Mouse (Mus musculus) hindlimb bud, embryonic 11.5 days (tissue): Measurements from ENCODE around the gene Cryba2.
A peak's percentile ranks its signal among the peaks of the same experiment; 100 is the strongest.

Experiments used
- DNase-seq: peaks from one replicate; pipeline ENCODE4 v3.0.0-alpha.2; 2012; ENCODE audit warnings: low read depth, low spot score; ENCODE audit errors: extremely low spot score

The Cryba2 gene

GRCm38 (mm10) chr1:74884196-74885141, 8.5 kb downstream of the Cryba2 start:
- no peak for DNase-seq

GRCm38 (mm10) chr1:74883441-74883840, 9.5 kb downstream of the Cryba2 start:
- DNase-seq = no peak

- DNase-seq = no peak
Measured at GRCm38 (mm10) chr1:74882828-74883227, 10.1 kb downstream of the Cryba2 start.

- DNase-seq = no peak
Measured at GRCm38 (mm10) chr1:74882055-74882734, 10.7 kb downstream of the Cryba2 start.

GRCm38 (mm10) chr1:74880785-74881360, 12.1 kb downstream of the Cryba2 start:
- no peak for DNase-seq

GRCm38 (mm10) chr1:74877199-74877598, 15.7 kb downstream of the Cryba2 start:
- no peak for DNase-seq

GRCm38 (mm10) chr1:74872218-74872617, 20.7 kb downstream of the Cryba2 start:
- no peak for DNase-seq

GRCm38 (mm10) chr1:74861783-74862182, 31.2 kb downstream of the Cryba2 start:
- no peak for DNase-seq

- DNase-seq = no peak
Measured at GRCm38 (mm10) chr1:74859223-74859984, 33.5 kb downstream of the Cryba2 start.

GRCm38 (mm10) chr1:74858805-74859204, 34.1 kb downstream of the Cryba2 start:
- no peak for DNase-seq

GRCm38 (mm10) chr1:74858171-74858719, 34.7 kb downstream of the Cryba2 start:
- DNase-seq = no peak

- DNase-seq = no peak
Measured at GRCm38 (mm10) chr1:74857677-74858076, 35.3 kb downstream of the Cryba2 start.

- no peak for DNase-seq
Measured at GRCm38 (mm10) chr1:74857201-74857600, 35.7 kb downstream of the Cryba2 start.

- DNase-seq = no peak
Measured at GRCm38 (mm10) chr1:74856791-74857190, 36.2 kb downstream of the Cryba2 start.

- DNase-seq = no peak
Measured at GRCm38 (mm10) chr1:74856439-74856720, 36.6 kb downstream of the Cryba2 start.

GRCm38 (mm10) chr1:74855651-74856438, 37.1 kb downstream of the Cryba2 start:
- DNase-seq = no peak

- DNase-seq = no peak
Measured at GRCm38 (mm10) chr1:74855156-74855555, 37.8 kb downstream of the Cryba2 start.

GRCm38 (mm10) chr1:74854306-74855056, 38.5 kb downstream of the Cryba2 start, which contains the start of gene Cdk5r2:
Cdk5r2 (plus strand) TSS chr1:74854934.
- DNase-seq = peak; percentile 86
